Mouse (Mus musculus) left cerebral cortex, postnatal 25 days (tissue): Measurements from ENCODE around the gene Rhox9. TPM values are rescaled to one million over a fixed set of nuclear protein-coding genes. Genes with fewer than 3 reads are reported as not detected.
"Not testable (repeated sequence)": the region's sequence is repeated elsewhere in the genome, so short reads cannot be mapped to it uniquely, and the experiment has no call there.

ENCODE experiments used
- DNase-seq, 2 experiments: peaks; one replicate each; pipeline ENCODE4 v3.0.0; 2022; ENCODE audit warnings: low spot score in 2 of 2, mixed read lengths in 1 of 2
- intact Hi-C: fragments of 180-260 bp; cut with DNase I; formaldehyde crosslinking; loops from one replicate; pipeline ENCODE4 v1.15.1; 2025
- total RNA-seq, 2 experiments: library from RNA; stranded (reverse); gene quantifications; 2 replicates each; pipeline ENCODE4 v1.2.3; 2021

Rhox9 gene
- total RNA-seq = not detected

DNA sequence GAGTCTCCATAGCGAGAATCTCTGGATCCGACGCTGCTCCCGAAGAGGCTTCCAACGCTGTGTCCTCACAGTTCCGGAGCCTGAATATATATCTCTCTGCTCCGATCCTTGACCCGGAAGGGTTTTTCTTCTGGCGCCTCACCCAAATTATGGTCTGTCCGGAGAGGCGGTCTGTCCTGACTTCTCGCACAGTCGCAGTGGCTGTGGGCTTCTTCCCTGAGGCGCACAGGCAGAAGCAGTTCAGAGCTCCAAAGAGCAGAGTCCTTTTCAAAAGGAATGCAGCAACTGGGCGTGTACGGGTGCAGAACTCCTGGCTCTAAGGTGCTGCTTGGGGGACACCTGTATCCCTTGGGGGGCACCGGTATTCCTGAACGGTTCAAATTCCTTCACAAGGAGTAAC, at the start of gene Rhox9:
TSS of gene Rhox9 (minus strand) at position 101 of the 400 bp plus-strand sequence.
- intact Hi-C loops, DNase-seq: not testable (repeated sequence)

DNA sequence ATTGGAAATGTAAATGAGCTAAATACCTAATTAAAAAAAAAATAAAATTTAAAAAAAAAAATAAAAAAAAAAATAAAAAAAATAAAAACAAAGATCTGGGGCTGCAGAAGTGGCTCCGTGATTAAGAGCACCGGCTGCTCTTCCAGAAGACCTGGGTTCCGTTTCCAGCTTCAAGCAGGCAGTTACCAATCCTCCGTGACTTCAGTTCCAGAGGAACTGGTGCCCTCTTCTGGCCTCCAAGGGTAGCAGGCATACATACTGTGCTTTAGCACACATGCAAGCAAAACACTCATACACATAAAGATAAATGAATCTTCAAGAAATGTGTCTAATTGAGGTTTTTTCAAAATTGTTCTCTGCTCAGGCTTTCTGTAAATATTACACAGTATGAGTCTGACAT, 14.7 kb upstream of the Rhox9 start:
- DNase-seq = no peak
- intact Hi-C loops = no loop called here

DNA sequence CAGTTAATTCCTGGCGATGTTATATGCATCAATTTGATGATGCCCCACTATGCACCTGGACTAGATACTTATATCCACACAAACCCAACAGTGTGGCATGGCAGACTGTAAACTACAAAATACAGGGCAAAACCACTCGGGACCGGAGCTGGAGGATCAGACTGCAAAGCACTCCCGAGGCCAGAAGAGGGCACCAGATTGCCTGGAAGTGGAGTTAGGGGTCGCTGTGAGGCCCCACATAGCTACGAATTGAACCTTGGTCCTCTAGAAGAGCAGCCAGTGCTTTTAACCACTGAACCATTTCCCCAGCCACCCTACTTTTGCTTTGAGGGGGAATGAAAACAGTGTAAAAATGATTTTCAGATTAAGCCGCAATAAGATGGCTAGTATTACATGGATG, 7.0 kb upstream of the Rhox9 start:
- intact Hi-C loops = no loop called here
- no peak for DNase-seq

GRCm38 (mm10) chrX:37903727-37904126, 2.2 kb upstream of the Rhox9 start:
- DNase-seq = no peak
- intact Hi-C loops = no loop called here

DNA sequence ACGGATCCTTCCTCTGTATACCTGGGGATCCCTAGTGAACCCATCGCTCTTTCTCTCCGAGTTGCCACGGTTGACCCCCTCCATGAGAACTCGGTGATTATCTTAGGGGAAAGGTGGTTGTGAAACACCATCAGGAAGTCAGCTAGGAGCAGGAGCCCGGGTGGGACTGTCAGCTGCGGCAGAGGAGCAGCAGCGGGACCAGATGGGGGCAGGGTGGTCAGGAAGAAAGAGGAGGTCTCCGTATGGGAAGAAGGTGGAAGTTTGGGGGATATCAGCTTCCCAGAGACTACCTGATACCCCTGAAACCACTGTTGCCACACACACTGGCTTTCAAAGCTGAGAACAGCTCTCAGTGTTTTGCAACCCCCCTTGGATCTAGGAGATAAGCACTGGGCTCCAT, 4.4 kb downstream of the Rhox9 start, which contains the start of gene Rhox7b:
TSS of gene Rhox7b (minus strand) at position 101 of the 400 bp plus-strand sequence.
- DNase-seq, intact Hi-C loops: not testable (repeated sequence)

GRCm38 (mm10) chrX:37878844-37879243, 22.7 kb downstream of the Rhox9 start, which contains the start of gene Rhox8:
Rhox8 (minus strand) TSS chrX:37878944.
- intact Hi-C loops = no loop called here
- no peak for DNase-seq

- no peak for DNase-seq
- intact Hi-C loops = no loop called here
Observed at GRCm38 (mm10) chrX:37871641-37872040, 29.9 kb downstream of the Rhox9 start.

Other genes with a start within 250 kb of the Rhox9 start
- not detected for gene Rhox3h, start 233.0 kb downstream of the Rhox9 start, total RNA-seq
- gene Rhox2h, start 228.5 kb downstream of the Rhox9 start, total RNA-seq = not detected
- not detected for gene Rhox5, start 96.9 kb downstream of the Rhox9 start, total RNA-seq
- not detected for gene Rhox6, start 74.9 kb downstream of the Rhox9 start, total RNA-seq
- not detected for gene Rhox7a, start 70.1 kb downstream of the Rhox9 start, total RNA-seq
- gene Rhox8, start 22.8 kb downstream of the Rhox9 start, total RNA-seq = not detected
- not detected for gene Rhox7b, start 4.5 kb downstream of the Rhox9 start, total RNA-seq
- gene Btg1-ps1, start 117.0 kb upstream of the Rhox9 start, total RNA-seq = not detected
- not detected for gene Btg1-ps2, start 141.3 kb upstream of the Rhox9 start, total RNA-seq
- not detected for gene Rhox10, start 164.7 kb upstream of the Rhox9 start, total RNA-seq
- gene Rhox11, start 183.4 kb upstream of the Rhox9 start, total RNA-seq = not detected
- not detected for gene Rhox12, start 209.1 kb upstream of the Rhox9 start, total RNA-seq
- gene Rhox13, start 219.4 kb upstream of the Rhox9 start, total RNA-seq = not detected